Mouse (Mus musculus): ENCODE measurements around the gene Chst15.

- TF ChIP-seq CTCF (conservative IDR thresholded peaks at IDR 0.05; ENCODE audit: insufficient read depth, insufficient read length, low read depth, low read length) = no peak
- no peak for TF ChIP-seq POLR2A (IDR thresholded peaks at IDR 0.05; ENCODE audit: low read depth, low read length)
These were observed 43.3 kb upstream of the Chst15 start for GRCm38 (mm10) chr7:132360336-132360735.

Measured in kidney, adult 2 months (tissue).